Mouse (Mus musculus) heart, embryonic 15.5 days (tissue): ENCODE results near the gene P2ry10b. TPM values are rescaled to one million over a fixed set of nuclear protein-coding genes. Genes with fewer than 3 reads are reported as not detected.

ENCODE experiments used
- ATAC-seq: fragments of 200-750 bp; cut with Nextera tagmentation; replicated peaks from 2 replicates; pipeline ENCODE4 v1.8.0; 2017; ENCODE audit warnings: low read depth, moderate TSS enrichment; ENCODE audit not compliant: insufficient number of reproducible peaks, insufficient read depth, low FRiP score
- H3K27ac ChIP-seq: fragments of 300-500 bp; sonication (generic); 2 replicates; pipeline ENCODE4 v1.5.1; 2015; ENCODE audit warnings: mild to moderate bottlenecking, inconsistent platforms
- H3K27me3 ChIP-seq: fragments of 300-500 bp; sonication (generic); 2 replicates; pipeline ENCODE4 v1.6.1; 2015; ENCODE audit warnings: inconsistent platforms
- H3K36me3 ChIP-seq: fragments of 300-500 bp; sonication (generic); 2 replicates; pipeline ENCODE4 v1.6.1; 2015; ENCODE audit warnings: mild to moderate bottlenecking, inconsistent platforms
- H3K4me1 ChIP-seq: fragments of 300-500 bp; sonication (generic); replicated peaks from 2 replicates; pipeline ENCODE4 v1.6.1; 2015; ENCODE audit warnings: inconsistent platforms
- H3K4me2 ChIP-seq: fragments of 300-500 bp; sonication (generic); 2 replicates; pipeline ENCODE4 v1.6.1; 2015; ENCODE audit warnings: inconsistent platforms, mild to moderate bottlenecking, moderate library complexity
- H3K4me3 ChIP-seq: fragments of 300-500 bp; sonication (generic); 2 replicates; pipeline ENCODE4 v1.5.1; 2015; ENCODE audit warnings: mild to moderate bottlenecking, inconsistent platforms
- H3K9ac ChIP-seq: fragments of 300-500 bp; sonication (generic); 2 replicates; pipeline ENCODE4 v1.6.1; 2015; ENCODE audit warnings: mild to moderate bottlenecking, inconsistent platforms
- H3K9me3 ChIP-seq: fragments of 300-500 bp; sonication (generic); replicated peaks from 2 replicates; pipeline ENCODE4 v1.6.1; 2016; ENCODE audit warnings: inconsistent platforms
- WGBS: fragments of 180-500 bp; shearing (Covaris S2); methylation state at CpG from one replicate; pipeline ENCODE4 v1.1.7; 2015; ENCODE audit warnings: mixed read lengths; 5-methylcytosine and 5-hydroxymethylcytosine counted together
- polyA plus RNA-seq: library from polyadenylated mRNA; unstranded; fragments of >200 nt; fragmentation: Nextera tagmentation; extraction: Ambion mirVana; gene quantifications from 2 replicates; pipeline ENCODE4 v1.2.1, GENCODE M21; 2015

The P2ry10b gene
- polyA plus RNA-seq, 1 experiment from 2014 or later: 0.83 TPM

DNA sequence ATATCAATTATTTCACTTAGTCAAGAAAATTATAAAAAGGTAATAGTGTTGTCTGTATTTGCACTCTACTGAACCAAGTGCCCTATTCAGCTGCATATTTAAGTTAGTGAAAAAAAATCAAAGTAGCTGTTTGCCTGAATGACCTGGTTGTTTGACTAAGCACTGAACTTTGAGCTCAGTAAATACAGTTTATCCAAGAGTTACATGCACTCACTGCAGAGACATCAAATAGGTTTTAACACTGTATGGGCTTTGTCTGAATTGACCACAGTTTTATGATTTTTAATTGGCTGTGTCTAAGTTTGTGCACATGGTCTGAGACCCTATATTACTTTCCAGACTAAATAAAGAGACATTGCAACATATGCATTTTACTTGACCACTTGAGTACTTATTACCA is 20.4 kb downstream of the P2ry10b start:
- H3K4me3 ChIP-seq: no peak overlapping the region
- no peaks in the 10 kb centered on the region for H3K27me3 ChIP-seq
- H3K27ac ChIP-seq: no peak overlapping the region
- H3K9ac ChIP-seq: no peak overlapping the region
- no peak overlapping the region for H3K4me2 ChIP-seq
- no peaks in the 10 kb centered on the region for H3K9me3 ChIP-seq
- no peak for ATAC-seq
- H3K4me1 ChIP-seq: no peaks in the 10 kb centered on the region
- H3K36me3 ChIP-seq: no peaks in the 10 kb centered on the region

DNA sequence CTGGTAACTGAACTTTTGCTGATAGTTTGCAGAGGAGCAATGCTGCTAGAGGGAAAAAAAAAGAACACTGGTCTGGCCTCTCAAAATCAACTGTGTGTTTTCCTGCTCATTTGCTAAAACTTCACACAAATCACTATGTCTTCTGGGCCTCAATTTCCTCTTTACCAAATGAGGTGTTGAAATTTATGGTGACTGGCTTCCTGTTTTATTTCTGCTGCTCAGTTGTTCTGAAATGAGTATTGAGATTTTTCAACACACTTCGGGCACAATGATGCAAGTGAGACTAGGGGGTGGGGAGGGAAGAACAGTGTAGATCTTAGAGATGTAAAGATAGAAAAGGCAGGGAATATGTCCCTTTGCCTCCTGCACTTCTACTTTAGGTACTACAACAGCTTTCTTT is 30.0 kb downstream of the P2ry10b start:
- no peaks in the 10 kb centered on the region for H3K9me3 ChIP-seq
- no peak overlapping the region for H3K4me2 ChIP-seq
- H3K27me3 ChIP-seq: no peaks in the 10 kb centered on the region
- H3K4me1 ChIP-seq: no peaks in the 10 kb centered on the region
- H3K27ac ChIP-seq: no peak overlapping the region
- no peak overlapping the region for H3K9ac ChIP-seq
- no peak overlapping the region for H3K4me3 ChIP-seq
- ATAC-seq: no peak
- no peaks in the 10 kb centered on the region for H3K36me3 ChIP-seq
- 64% methylated on average over 1 of the region's 1 CpGs for WGBS

DNA sequence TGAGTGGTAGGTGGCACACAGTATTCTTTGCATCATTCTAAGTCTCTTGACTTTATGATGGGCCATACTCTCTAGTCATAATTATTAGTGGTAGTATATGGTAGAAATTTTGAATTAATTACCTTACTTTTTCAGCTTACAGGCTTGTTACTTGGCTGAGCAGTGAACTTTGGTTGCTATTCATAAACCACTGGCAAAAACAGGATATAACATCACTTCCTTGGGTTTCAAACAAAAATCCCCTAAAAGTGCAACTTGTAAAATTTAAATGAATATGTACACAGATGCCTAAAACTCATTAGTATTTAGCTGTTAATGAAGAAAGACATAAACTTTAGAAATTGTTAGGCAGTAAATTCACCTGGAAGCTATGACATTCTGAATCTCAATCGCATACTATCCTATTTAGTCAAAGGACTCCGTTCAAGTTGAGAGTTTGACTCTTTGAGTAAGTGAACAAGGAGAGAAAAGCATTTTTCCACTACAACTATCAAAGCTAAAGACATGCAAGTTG is 68.9 kb downstream of the P2ry10b start:
- WGBS: 83% methylated on average over 2 of the region's 2 CpGs
- no peaks in the 10 kb centered on the region for H3K4me1 ChIP-seq
- no peak overlapping the region for H3K4me3 ChIP-seq
- no peak overlapping the region for H3K4me2 ChIP-seq
- ATAC-seq: no peak
- H3K9me3 ChIP-seq: no peaks in the 10 kb centered on the region
- no peak overlapping the region for H3K27ac ChIP-seq
- no peaks in the 10 kb centered on the region for H3K36me3 ChIP-seq
- no peak overlapping the region for H3K9ac ChIP-seq
- H3K27me3 ChIP-seq: no peaks in the 10 kb centered on the region

Other genes with a start within 250 kb of the P2ry10b start
- 10.4 and 12.4 TPM in 2 replicates for gene Lpar4, start 228.3 kb upstream of the P2ry10b start, polyA plus RNA-seq
- gene P2ry10, start 60.4 kb upstream of the P2ry10b start, polyA plus RNA-seq: 0.14 and 1.3 TPM in 2 replicates
- gene Gpr174, start 107.0 kb downstream of the P2ry10b start, polyA plus RNA-seq: 0.10 and 0.30 TPM in 2 replicates